Mouse (Mus musculus): ENCODE measurements around the gene Crb2. TPM values are rescaled to one million over a fixed set of nuclear protein-coding genes. Genes with fewer than 3 reads are reported as not detected.

Gene Crb2
- total and polyA plus RNA-seq, 3 experiments: 0.48 to 0.81 (median 0.64) TPM

DNA sequence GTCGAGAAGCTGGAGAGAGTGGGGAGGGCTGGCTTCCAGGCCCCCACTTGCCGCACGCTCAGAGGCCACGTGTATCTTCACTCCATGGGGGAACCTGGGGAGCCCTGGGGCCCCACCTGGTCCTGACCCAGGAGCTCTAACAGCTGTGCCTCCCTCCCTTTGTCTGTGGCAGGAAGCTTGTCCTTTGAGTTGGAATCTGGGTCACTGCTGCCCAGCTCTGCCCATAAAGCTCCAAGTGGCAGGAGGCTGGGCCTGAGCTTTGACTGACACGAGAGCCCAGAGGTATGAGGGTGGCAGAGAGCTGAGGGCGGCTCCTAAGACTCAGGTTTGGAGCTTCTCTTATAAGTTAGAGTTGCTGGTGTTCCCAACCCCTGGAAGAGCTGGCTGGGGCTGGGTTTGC, 23.1 kb downstream of the Crb2 start:
- no peak overlapping the region for H3K4me3 ChIP-seq

DNA sequence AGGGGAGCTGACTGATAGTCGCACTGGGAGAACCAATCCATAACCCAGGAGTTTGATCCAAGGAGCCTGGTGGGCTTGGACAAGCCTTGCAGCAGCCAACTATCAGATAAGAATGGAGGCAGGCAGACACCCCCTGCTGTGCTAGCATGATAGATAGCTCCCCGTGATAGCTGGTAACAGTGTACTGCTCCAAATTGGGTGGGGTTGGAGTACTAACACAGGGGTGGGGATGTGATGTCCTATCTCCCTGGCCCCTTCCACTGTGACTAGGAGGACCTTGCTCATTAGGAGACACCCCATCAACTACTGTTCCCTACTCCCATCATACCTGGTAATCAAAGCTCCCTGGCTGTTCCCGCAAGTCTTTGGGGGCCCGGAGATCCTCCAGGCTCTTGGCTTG, 25.6 kb downstream of the Crb2 start:
- no peak for DNase-seq
- 89% methylated on average over 4 of the region's 4 CpGs for WGBS
- no peaks in the 10 kb centered on the region for H3K79me2 ChIP-seq (replicated peaks; ENCODE audit: control insufficient read depth, insufficient read depth, low read length)
- H3K36me3 ChIP-seq (ENCODE audit: control insufficient read depth, insufficient read depth, low read length): no peaks in the 10 kb centered on the region
- H3K27ac ChIP-seq: no peak overlapping the region
- no peaks in the 10 kb centered on the region for H3K4me1 ChIP-seq (ENCODE audit: control insufficient read depth, insufficient read depth, low read length)
- TF ChIP-seq POLR2A (IDR thresholded peaks at IDR 0.05; ENCODE audit: insufficient read depth, low read depth, low read length): no peak
- TF ChIP-seq EP300 (IDR thresholded peaks at IDR 0.05; ENCODE audit: insufficient read depth, low read depth, low read length): no peak
- TF ChIP-seq CTCF (IDR thresholded peaks at IDR 0.05): no peak
- no peak overlapping the region for H3K4me3 ChIP-seq
- no peaks in the 10 kb centered on the region for H3K27me3 ChIP-seq (ENCODE audit: control insufficient read depth, insufficient read depth, low read length)
- H3K9ac ChIP-seq (ENCODE audit: low read depth, low read length): no peak overlapping the region
- intact Hi-C loops (cut with DNase I): loop anchor here (2.0 to 10.0 kb wide), 2 partner anchors 27 to 407 kb away; no protein-coding TSS in a partner anchor

More for the DNA sequence above, 23.1 kb downstream of the Crb2 start:
- intact Hi-C loops (cut with DNase I): no loop called here
- no peaks in the 10 kb centered on the region for H3K36me3 ChIP-seq (ENCODE audit: control insufficient read depth, insufficient read depth, low read length)
- H3K9ac ChIP-seq (ENCODE audit: low read depth, low read length): no peak overlapping the region
- 65% methylated on average over 6 of the region's 6 CpGs for WGBS
- no peaks in the 10 kb centered on the region for H3K79me2 ChIP-seq (replicated peaks; ENCODE audit: control insufficient read depth, insufficient read depth, low read length)
- H3K4me1 ChIP-seq (ENCODE audit: control insufficient read depth, insufficient read depth, low read length): no peaks in the 10 kb centered on the region
- no peaks in the 10 kb centered on the region for H3K27me3 ChIP-seq (ENCODE audit: control insufficient read depth, insufficient read depth, low read length)
- no peak overlapping the region for H3K27ac ChIP-seq
- TF ChIP-seq POLR2A (IDR thresholded peaks at IDR 0.05; ENCODE audit: insufficient read depth, low read depth, low read length): no peak
- TF ChIP-seq EP300 (IDR thresholded peaks at IDR 0.05; ENCODE audit: insufficient read depth, low read depth, low read length): no peak
- TF ChIP-seq CTCF (IDR thresholded peaks at IDR 0.05): no peak
- peak in 1 of 2 experiments; percentile 26 for DNase-seq

DNA sequence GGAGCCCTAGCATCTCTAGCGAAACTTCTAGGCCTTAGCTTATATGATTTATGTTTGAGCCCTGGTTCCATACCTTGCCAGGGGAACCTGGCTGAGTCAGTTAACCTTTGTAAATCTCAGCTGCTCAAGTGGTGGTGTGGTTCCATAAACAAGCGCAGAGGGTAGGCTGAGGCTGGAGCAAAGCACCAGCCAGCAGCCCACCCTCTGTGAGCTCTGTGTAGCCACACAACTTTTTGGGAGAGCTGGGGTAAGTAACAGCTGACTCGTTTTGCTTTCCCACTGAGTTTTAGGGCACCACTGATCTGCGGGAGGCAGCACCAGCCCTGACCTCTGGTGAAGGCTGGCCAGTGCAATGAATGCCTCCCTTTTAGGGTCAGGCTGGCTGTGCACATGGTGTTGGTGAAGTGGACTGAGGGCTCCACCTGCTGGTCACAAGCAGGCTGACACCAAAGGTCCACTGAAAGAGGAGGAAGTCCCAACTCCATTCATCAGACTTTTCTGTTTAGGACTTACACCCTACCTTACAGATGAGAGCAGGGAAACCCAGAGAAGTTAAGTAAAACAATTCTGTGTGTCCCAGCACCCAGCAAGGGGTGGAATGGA, 26.7 kb downstream of the Crb2 start:
- no peaks in the 10 kb centered on the region for H3K4me1 ChIP-seq (ENCODE audit: control insufficient read depth, insufficient read depth, low read length)
- no peaks in the 10 kb centered on the region for H3K27me3 ChIP-seq (ENCODE audit: control insufficient read depth, insufficient read depth, low read length)
- intact Hi-C loops (cut with DNase I): loop anchor here (2.0 to 10.0 kb wide), 2 partner anchors 28 to 408 kb away; no protein-coding TSS in a partner anchor
- H3K36me3 ChIP-seq (ENCODE audit: control insufficient read depth, insufficient read depth, low read length): no peaks in the 10 kb centered on the region
- WGBS: 47% methylated on average over 4 of the region's 4 CpGs
- no peak overlapping the region for H3K27ac ChIP-seq
- H3K79me2 ChIP-seq (replicated peaks; ENCODE audit: control insufficient read depth, insufficient read depth, low read length): no peaks in the 10 kb centered on the region
- TF ChIP-seq EP300 (IDR thresholded peaks at IDR 0.05; ENCODE audit: insufficient read depth, low read depth, low read length) (peak; percentile 81; the same call in 1 of the 2 replicates), CTCF (IDR thresholded peaks at IDR 0.05) (peak; percentile 93), POLR2A (IDR thresholded peaks at IDR 0.05; ENCODE audit: insufficient read depth, low read depth, low read length) (no peak)
- H3K4me3 ChIP-seq: no peak overlapping the region
- H3K9ac ChIP-seq (ENCODE audit: low read depth, low read length): no peak overlapping the region
- DNase-seq: peak; percentile 66 to 71

DNA sequence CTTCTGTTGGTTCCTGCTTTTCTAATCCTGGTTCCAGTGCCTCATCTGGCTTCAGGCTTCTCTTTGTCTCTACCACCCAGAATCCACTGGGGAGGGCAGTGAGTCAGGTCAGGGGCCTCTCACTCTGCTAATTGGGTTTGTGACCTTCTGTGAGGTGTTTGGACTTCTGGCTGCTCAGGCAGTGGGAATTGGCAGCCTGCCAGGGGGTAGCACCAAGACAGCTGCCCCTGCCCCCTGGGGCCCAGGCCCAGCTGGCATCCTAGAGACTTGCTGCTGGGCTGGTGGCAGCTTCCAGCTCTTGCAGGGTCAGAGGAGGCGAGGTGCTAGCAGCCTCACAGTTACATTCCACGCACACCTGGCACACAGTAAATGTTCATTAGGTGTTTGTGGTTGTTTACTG, 35.6 kb downstream of the Crb2 start:
- H3K79me2 ChIP-seq (replicated peaks; ENCODE audit: control insufficient read depth, insufficient read depth, low read length): no peaks in the 10 kb centered on the region
- 68% methylated on average over 2 of the region's 2 CpGs for WGBS
- no peaks in the 10 kb centered on the region for H3K4me1 ChIP-seq (ENCODE audit: control insufficient read depth, insufficient read depth, low read length)
- no peaks in the 10 kb centered on the region for H3K27me3 ChIP-seq (ENCODE audit: control insufficient read depth, insufficient read depth, low read length)
- intact Hi-C loops (cut with DNase I): no loop called here
- H3K27ac ChIP-seq: no peak overlapping the region
- H3K36me3 ChIP-seq (ENCODE audit: control insufficient read depth, insufficient read depth, low read length): no peaks in the 10 kb centered on the region
- H3K4me3 ChIP-seq: no peak overlapping the region
- peak in 1 of 2 experiments; percentile 24 for DNase-seq
- no peak for TF ChIP-seq CTCF (IDR thresholded peaks at IDR 0.05)
- no peak for TF ChIP-seq POLR2A (IDR thresholded peaks at IDR 0.05; ENCODE audit: insufficient read depth, low read depth, low read length)
- no peak for TF ChIP-seq EP300 (IDR thresholded peaks at IDR 0.05; ENCODE audit: insufficient read depth, low read depth, low read length)
- no peak overlapping the region for H3K9ac ChIP-seq (ENCODE audit: low read depth, low read length)

DNA sequence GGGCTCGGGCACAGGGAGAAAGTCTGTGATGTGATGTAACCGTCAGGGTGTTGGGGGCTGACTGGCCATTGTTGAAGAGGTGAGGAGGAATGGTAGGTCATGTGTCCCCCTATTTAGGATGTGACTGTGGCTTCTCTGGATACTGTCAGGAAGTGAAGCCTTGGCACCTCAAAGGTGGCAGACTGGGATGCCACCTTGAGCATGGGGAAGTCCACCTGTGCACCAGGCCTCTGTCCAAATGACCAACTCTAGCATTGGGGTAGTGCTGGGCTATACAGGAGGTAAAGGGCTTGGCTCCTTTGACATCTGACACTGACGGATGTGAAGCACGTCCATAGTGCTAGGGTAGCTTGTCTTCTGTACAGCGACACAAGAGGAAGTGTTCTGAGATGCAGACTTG, 36.4 kb downstream of the Crb2 start:
- intact Hi-C loops (cut with DNase I): no loop called here
- Histone ChIP-seq H3K79me2 (replicated peaks; ENCODE audit: control insufficient read depth, insufficient read depth, low read length) (no peaks in the 10 kb centered on the region), H3K4me3 (no peak overlapping the region), H3K4me1 (ENCODE audit: control insufficient read depth, insufficient read depth, low read length) (no peaks in the 10 kb centered on the region), H3K36me3 (ENCODE audit: control insufficient read depth, insufficient read depth, low read length) (no peaks in the 10 kb centered on the region), H3K9ac (ENCODE audit: low read depth, low read length) (no peak overlapping the region), H3K27me3 (ENCODE audit: control insufficient read depth, insufficient read depth, low read length) (no peaks in the 10 kb centered on the region), H3K27ac (no peak overlapping the region)
- DNase-seq: no peak
- 94% methylated on average over 5 of the region's 5 CpGs for WGBS
- TF ChIP-seq POLR2A (IDR thresholded peaks at IDR 0.05; ENCODE audit: insufficient read depth, low read depth, low read length) (no peak), EP300 (IDR thresholded peaks at IDR 0.05; ENCODE audit: insufficient read depth, low read depth, low read length) (no peak), CTCF (IDR thresholded peaks at IDR 0.05) (no peak)

DNA sequence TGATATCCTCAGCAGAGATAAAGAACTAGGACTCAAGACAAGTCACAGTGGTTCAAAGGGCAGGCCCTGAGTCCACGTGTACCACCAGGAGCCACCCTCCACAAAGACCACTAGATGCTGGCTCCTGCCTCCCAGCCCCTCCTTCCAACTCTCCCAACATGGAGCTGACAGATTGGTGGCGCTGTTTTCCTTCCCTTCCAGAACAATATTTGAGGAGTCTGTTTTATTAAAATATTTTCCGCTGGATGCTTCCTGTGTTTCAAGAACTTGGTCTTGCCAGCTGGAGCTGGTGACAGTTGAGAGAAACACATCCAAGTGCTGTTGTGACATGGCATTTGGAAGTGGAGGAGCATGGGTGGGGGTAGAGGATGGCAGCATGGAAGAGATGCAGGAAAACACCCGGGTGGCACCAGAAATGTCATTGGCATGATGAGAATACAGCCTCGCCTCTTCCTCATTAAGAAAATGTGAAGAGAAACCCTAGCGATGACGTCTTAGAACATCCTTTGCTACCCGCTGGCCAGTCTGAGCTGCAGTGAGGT, 38.8 kb downstream of the Crb2 start:
- H3K36me3 ChIP-seq (ENCODE audit: control insufficient read depth, insufficient read depth, low read length): no peaks in the 10 kb centered on the region
- WGBS: 78% methylated on average over 8 of the region's 8 CpGs
- DNase-seq: no peak
- intact Hi-C loops (cut with DNase I): loop anchor here (1.0 kb wide), 2 partner anchors 561 to 843 kb away; no protein-coding TSS in a partner anchor
- H3K27ac ChIP-seq: no peak overlapping the region
- no peaks in the 10 kb centered on the region for H3K4me1 ChIP-seq (ENCODE audit: control insufficient read depth, insufficient read depth, low read length)
- H3K9ac ChIP-seq (ENCODE audit: low read depth, low read length): no peak overlapping the region
- no peaks in the 10 kb centered on the region for H3K79me2 ChIP-seq (replicated peaks; ENCODE audit: control insufficient read depth, insufficient read depth, low read length)
- no peaks in the 10 kb centered on the region for H3K27me3 ChIP-seq (ENCODE audit: control insufficient read depth, insufficient read depth, low read length)
- TF ChIP-seq POLR2A (IDR thresholded peaks at IDR 0.05; ENCODE audit: insufficient read depth, low read depth, low read length): no peak
- no peak for TF ChIP-seq EP300 (IDR thresholded peaks at IDR 0.05; ENCODE audit: insufficient read depth, low read depth, low read length)
- TF ChIP-seq CTCF (IDR thresholded peaks at IDR 0.05): no peak
- H3K4me3 ChIP-seq: no peak overlapping the region

Measured in heart, adult 2 months (tissue).